Mouse (Mus musculus) cerebellum, adult (tissue): Measurements from ENCODE around the gene H2afv.
"Not testable (repeated sequence)": the region's sequence is repeated elsewhere in the genome, so short reads cannot be mapped to it uniquely, and the experiment has no call there.

Experiments
- ATAC-seq: cut with Nextera tagmentation; 2 replicates; pipeline ENCODE4 v1.9.2; 2017; ENCODE audit warnings: mild to moderate bottlenecking, moderate library complexity, mixed read lengths; ENCODE audit not compliant: insufficient number of reproducible peaks, low FRiP score, low TSS enrichment

H2afv gene

DNA sequence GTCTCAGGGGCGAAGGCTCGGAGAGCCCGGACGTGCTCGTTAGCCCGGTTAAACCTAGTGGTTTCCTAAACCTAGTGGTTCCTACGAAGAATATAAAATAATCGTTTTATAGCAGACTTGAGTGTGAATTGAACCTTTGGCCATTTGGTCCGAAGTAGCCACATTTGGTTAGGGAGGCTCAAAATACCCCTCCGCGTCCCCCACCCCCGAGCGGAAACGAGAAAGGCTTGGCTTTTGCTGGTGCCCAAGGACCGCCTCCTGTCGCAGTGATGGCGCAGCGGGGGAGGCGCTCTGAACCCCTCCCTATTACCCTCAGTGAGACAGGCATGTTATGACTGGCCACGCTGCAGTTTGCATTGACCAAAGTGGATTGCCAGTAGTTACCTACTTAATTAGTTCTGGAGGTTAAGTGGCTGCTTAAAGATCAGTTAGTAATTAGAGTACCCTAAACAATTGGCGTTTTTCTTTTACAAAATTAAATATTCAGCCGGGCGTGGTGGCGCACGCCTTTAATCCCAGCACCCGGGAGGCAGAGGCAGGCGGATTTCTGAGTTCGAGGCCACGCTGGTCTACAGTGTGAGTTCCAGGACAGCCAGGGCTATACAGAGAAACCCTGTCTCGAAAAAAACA lies 27.7 kb downstream of the H2afv start:
- ATAC-seq, result peak; percentile 36; the same call in 1 of the 2 replicates

- peak; percentile 84 for ATAC-seq
Observed at GRCm38 (mm10) chr11:6415551-6416404, 28.5 kb downstream of the H2afv start.

DNA sequence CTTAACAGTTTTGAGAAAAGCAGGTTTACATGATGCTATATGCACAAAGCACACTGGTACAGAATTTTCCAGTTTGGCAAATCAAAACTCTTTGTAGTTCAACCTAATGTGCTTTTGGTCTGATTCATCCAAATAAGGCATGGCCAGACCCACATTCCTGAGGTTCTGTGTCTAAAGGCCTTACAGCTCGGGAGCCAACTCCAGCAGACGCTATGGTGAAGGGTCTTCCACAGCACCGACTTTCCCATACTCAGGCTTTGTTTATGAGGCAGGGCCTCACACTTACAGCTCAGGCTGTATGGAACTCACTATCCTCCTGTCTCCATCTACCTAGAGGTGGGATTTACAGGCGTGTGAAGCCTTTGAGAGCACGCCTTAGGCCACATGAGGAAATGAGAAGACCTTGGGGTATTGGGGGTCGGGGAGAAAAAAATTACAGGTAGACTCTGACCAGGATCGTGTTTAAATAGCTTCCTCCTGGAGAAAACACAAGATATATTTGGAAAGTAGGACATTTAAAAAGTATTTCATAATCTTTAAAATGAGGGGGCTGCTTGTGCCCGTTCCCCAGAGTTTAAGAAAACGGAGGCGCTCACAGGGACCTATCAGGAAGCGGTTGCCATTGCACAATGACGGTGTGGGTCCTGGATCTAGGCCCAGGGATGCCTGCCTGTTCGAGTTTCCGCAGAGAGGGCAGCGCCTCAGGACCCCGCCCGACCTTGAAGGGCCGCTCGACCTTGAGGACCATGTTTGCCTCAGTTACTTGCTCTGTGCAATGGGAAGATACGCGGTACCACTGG lies 29.3 kb downstream of the H2afv start, which contains the start of gene Ppia:
Gene Ppia (plus strand): TSS at position 693 of the 800 bp plus-strand sequence.
- ATAC-seq, result peak; percentile 21

DNA sequence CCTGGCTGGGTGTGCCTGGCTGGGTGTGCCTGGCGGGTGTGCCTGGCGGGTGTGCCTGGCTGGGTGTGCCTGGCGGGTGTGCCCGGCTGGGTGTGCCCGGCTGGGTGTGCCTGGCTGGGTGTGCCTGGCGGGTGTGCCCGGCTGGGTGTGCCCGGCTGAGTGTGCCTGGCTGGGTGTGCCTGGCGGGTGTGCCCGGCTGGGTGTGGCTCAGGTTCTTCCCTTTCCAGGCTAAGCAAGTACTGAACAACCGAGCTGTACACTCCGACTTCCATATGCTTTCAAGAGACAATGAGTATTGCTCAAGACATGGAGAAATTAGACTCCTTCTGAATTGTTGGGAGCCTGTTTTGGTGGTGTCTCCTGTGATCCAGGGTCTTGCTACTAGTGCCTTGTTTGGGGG lies 31.0 kb downstream of the H2afv start:
- no peak for ATAC-seq

DNA sequence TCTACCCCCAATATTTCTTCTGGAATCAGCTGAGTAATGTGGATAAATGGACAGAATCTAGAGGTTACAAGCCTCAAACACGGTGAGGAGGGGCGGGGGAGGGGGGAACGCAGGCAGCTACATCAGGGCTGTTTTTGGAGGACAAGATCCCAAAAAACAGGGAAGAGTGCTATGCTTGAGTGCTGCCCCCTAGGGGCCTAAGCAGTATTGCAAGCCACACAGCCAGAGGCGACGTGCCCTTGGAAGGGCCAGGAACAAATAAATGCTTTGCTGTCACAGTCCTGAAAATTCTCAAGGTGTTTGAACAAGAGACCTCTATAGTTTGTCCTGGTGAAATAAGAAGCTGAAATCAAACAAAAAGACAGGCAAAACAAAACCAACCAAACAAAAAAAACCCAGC lies 32.6 kb downstream of the H2afv start:
- ATAC-seq, result no peak

DNA sequence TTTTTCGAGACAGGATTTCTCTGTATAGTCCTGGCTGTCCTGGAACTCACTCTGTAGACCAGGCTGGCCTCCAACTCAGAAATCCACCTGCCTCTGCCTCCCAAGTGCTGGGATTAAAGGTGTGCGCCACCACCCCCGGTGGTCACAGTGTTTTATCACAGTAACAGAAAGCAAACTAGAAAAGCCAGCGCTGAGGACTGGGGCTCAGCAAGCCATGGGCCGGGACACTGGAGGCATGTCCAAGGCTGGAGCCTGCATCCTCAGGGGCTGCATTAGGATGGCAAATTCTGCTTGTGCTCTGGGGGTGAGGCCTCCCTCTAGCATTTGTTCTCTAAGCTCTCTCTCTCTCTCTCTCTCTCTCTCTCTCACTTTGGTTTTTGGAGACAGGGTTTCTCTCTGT lies 33.5 kb downstream of the H2afv start:
- ATAC-seq, result not testable (repeated sequence)

DNA sequence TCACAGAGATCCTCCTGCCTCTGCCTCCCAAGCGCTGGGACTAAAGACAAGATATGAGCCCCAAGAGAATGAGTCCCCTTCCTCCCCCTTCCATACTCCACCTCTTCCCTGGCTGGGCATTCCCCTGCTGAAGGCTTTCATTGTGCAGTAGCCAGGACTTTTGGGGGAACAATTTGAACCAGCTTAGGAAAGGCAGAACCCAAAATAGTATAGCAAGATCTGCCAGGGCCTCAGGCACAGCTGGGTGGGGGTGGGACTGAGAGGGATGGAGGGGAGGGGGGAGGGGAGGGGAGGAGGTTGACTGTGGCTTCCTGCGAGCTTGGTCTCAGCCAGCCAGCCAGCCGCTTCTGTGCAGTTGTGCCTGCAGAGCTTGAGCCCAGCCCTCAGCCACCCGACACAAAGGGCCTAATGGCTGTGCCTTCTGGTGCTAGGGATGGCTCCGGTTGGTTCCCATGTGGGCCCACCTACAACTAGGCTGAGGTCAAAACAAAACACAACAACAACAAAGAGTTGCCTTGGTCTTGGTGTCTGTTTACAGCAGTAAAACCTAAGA lies 34.1 kb downstream of the H2afv start:
- no peak for ATAC-seq

GRCm38 (mm10) chr11:6407162-6407621 lies 37.1 kb downstream of the H2afv start:
- no peak for ATAC-seq

GRCm38 (mm10) chr11:6406251-6407161 lies 37.7 kb downstream of the H2afv start:
- ATAC-seq, result peak; percentile 36

DNA sequence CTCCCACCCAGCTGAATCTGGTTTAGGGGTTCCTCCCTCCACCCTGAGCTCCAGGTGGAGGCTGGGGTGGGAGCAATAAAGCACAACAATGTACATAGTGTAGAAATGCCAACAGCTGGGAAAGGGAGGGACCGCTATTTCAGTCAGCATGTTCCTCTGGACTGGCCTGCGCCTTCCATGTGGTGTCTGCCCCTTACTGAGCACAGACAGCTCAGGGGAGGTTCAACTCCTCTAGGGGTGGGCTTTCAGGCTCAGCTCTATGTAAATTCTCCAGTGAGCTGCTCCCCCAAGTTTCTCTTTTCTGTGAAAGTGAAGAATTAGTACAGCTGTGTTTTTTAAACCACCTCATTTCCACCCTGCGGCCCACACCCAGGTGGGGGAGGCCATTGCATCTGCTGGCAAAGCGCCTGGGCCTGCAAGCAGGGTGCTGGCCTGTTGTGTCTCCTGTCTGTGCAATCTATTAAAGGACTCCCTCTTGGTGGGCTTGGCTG lies 38.6 kb downstream of the H2afv start:
- no peak for ATAC-seq

DNA sequence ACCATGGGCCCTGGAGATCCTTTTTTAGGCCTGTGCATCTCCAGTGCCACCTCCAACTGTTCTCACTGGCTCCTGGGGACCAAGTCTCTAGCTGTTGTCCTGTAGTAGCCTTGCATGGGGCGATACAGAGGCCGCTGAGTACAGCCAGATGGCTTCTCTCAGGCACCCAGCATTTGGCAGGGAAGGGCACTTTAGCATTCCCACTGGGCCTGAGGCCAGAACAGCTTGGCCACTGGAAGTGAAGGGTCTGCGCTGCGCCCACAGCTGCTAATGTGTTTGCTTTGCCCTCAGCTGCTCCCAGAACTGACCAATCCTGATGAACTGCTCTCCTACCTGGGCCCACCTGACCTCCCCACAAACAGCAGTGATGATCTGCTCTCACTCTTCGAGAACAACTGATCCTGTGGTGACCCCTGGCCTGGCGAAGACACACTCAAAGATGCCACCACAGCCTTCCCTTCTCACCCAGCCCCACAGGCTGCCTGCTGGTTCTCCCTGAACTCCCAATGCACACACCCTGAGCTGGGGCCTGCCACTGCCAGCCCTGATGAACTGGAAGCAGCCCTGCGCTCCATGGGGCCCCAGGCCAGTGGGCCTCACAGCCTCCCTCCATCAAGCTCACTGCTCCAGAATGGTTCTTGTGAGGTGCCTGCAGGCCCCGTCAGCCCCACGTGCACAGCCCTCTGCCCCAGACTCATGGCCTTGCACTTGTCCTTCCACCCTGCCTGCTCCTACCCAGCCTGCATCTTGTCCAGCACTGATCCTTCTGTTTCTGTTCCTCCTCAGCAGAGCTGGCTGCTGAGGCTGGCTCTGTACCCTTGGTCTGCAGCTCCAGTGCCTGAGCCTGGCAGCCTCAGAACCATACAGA lies 39.3 kb downstream of the H2afv start:
- ATAC-seq, result no peak

DNA sequence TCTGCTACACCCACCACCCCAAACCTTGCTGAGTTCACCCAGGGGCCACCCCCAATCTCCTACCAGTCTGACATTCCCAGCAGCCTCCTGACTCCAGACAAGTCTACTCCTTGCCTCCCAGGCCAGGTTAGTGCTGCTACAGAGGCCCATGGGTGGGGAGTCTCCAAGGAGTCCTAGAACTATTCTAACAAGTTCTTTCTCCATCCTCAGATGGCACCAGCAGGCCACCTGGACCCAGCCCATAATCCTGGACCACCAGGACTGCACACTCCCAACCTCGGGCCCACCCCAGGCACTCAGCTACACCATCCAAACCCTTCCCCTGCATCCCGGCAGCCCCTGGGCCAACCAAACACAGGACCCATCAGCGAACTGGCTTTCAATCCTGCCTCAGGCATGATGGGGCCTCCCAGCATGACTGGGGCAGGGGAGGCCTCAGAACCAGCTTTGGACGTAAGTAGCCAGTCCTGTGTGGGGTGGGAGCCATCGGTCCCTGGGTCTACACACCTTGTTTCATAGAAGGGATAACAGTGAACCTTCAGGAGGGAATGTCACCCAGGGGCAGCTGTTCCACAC lies 40.3 kb downstream of the H2afv start:
- no peak for ATAC-seq

GRCm38 (mm10) chr11:6402515-6403510 lies 41.4 kb downstream of the H2afv start:
- no peak for ATAC-seq

DNA sequence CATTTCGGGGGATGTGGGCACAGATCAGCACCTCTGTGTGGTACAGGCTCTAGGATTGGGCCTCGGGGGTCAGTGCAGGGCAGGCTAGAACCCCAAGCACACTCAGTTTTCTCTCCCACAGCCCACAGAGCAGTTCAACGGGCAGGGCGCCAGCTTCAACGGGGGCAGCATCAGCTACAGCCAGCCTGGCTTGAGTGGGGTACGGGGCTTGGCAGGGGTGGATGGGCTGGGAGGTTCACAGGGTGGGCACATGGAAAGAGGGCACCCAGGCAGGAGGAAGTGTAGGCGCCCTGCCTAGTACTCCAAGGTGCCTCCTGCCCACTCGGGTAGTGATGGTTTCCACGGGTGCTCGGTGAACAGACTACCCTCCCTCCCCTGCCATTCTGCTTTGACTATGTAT lies 46.1 kb downstream of the H2afv start:
- ATAC-seq, result no peak

DNA sequence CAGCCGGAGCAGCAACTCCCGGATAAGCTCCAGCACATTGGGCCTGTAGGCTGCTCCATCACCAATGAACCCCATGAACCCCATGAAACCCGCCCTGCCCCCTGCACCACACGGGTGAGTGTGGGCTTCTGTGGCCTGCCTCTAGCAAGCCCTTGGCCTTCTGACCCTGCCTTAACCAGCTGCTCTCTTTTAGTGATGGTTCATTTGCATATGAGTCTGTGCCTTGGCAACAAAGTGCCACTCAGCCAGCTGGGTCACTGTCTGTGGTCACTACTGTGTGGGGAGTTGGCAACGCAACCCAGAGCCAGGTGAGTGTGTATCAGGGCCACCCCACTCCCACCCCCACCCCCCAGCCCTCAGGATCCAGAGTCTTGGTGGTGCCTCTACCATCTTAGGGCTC lies 48.7 kb downstream of the H2afv start:
- no peak for ATAC-seq

DNA sequence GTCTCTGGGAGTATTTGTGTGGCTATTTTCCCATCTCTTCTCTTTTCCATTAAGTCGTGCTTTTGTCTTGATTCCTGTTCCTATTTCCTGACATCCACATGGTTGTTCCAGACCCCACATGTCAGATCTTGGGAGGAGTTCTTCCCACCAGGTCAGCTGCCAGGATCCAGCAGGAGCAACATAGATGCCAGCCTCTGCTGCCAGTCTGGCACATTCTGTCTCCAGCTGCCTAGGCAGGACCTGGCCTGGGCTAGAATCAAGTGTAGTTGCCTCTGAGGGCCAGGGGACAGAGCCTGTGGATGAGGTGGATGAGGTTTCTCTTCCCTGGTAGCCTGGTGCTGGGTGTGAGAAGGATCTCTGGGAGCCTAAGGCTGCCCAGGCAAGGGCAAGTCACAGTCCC lies 50.4 kb downstream of the H2afv start:
- no peak for ATAC-seq

DNA sequence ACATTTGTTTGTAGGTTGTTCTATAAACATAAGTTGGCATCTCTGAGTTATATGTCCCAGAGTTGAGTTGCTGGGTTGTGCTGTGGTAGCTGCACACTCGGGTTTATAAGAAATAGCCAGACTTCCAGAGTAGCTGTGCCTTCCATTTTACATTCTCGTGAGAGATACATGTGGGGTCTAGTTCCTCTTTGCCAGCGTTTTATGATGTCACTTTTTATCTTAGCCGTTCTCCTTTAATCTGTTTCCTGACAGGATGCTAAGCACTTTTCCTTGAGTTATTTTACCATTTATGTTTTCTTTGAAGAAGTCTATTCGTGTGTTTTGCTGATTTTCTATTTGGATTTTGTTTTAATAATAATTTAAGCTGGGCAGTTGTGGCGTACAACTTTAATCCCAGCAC lies 51.4 kb downstream of the H2afv start:
- ATAC-seq, result no peak
